Comparison of ENCODE assay signal across 17 mouse cellular contexts in genomic region chr1:191943638-191944037, GRCm38 (mm10).
"Had no signal": no experiment of that assay in that cellular context is flagged by ENCODE, and none has a peak within 500 bp of the region (broad histone marks: within the 10 kb centered on the region; RNA-seq: fewer than 3 reads in every experiment).

No protein-coding gene starts in this region.

- DNase-seq: liver; liver, embryonic 13.5 days; liver, postnatal 0 days; lung, adult 2 months; right cerebral cortex, postnatal 14 days; thymus, adult 2 months; thymus, postnatal 25 days; thymus, postnatal 4 days had no signal

- H3K4me2 ChIP-seq: liver, embryonic 11.5 days; liver, embryonic 13.5 days; liver, embryonic 15.5 days; midbrain, embryonic 12.5 days; midbrain, embryonic 15.5 days; neural tube, embryonic 12.5 days; stomach, embryonic 15.5 days had no signal

- H3K27ac ChIP-seq: liver, embryonic 13.5 days; liver, embryonic 15.5 days; macrophage; midbrain, embryonic 12.5 days; midbrain, embryonic 15.5 days; neural tube, embryonic 12.5 days; stomach, embryonic 15.5 days; stomach, postnatal 0 days had no signal

- H3K4me3 ChIP-seq: liver, embryonic 13.5 days; liver, embryonic 15.5 days; megakaryocyte, embryonic 14.5 days; midbrain, embryonic 12.5 days; midbrain, embryonic 15.5 days; neural tube, embryonic 12.5 days; stomach, embryonic 15.5 days had no signal

- H3K36me3 ChIP-seq: liver, embryonic 13.5 days; liver, embryonic 15.5 days; midbrain, embryonic 12.5 days; midbrain, embryonic 15.5 days; neural tube, embryonic 12.5 days; stomach, embryonic 15.5 days had no signal

- H3K4me1 ChIP-seq: midbrain, embryonic 12.5 days; midbrain, embryonic 15.5 days; neural tube, embryonic 12.5 days had no signal

- ATAC-seq: liver, postnatal 0 days; midbrain, embryonic 15.5 days had no signal

- H3K9ac ChIP-seq: liver, embryonic 13.5 days; liver, embryonic 15.5 days; liver, postnatal 0 days; midbrain, embryonic 12.5 days; midbrain, embryonic 15.5 days; neural tube, embryonic 12.5 days; stomach, embryonic 15.5 days had no signal

- H3K27me3 ChIP-seq: liver, embryonic 13.5 days; midbrain, embryonic 12.5 days; midbrain, embryonic 15.5 days; neural tube, embryonic 12.5 days; stomach, embryonic 15.5 days had no signal

- H3K9me3 ChIP-seq: liver, embryonic 13.5 days; liver, embryonic 15.5 days; megakaryocyte, embryonic 14.5 days; midbrain, embryonic 12.5 days; midbrain, embryonic 15.5 days; neural tube, embryonic 12.5 days; stomach, embryonic 15.5 days had no signal
